Mouse (Mus musculus): ENCODE results near the gene Anapc2.

Gene Anapc2

GRCm38 (mm10) chr2:25297093-25297492, 24.8 kb downstream of the Anapc2 start:
- intact Hi-C loops (cut with DNase I): no loop called here

GRCm38 (mm10) chr2:25298046-25298445, 25.8 kb downstream of the Anapc2 start:
- intact Hi-C loops (cut with DNase I): no loop called here

GRCm38 (mm10) chr2:25303452-25303851, 31.2 kb downstream of the Anapc2 start:
- intact Hi-C loops (cut with DNase I): no loop called here

GRCm38 (mm10) chr2:25303931-25304656, 31.8 kb downstream of the Anapc2 start:
- intact Hi-C loops (cut with DNase I): no loop called here

- intact Hi-C loops (cut with DNase I): no loop called here
Measured at GRCm38 (mm10) chr2:25304657-25305541, 32.6 kb downstream of the Anapc2 start.

GRCm38 (mm10) chr2:25305587-25306359, 33.5 kb downstream of the Anapc2 start:
- intact Hi-C loops (cut with DNase I): no loop called here

GRCm38 (mm10) chr2:25310180-25310579, 37.9 kb downstream of the Anapc2 start:
- intact Hi-C loops (cut with DNase I): loop anchor here (10.0 kb wide), 1 partner anchor 215 kb away; the partner anchor contains the start of gene Noxa1

- intact Hi-C loops (cut with DNase I): loop anchor here (10.0 kb wide), 1 partner anchor 216 kb away; the partner anchor contains the start of gene Noxa1
Measured at GRCm38 (mm10) chr2:25310969-25311368, 38.7 kb downstream of the Anapc2 start.

GRCm38 (mm10) chr2:25311491-25311891, 39.2 kb downstream of the Anapc2 start:
- intact Hi-C loops (cut with DNase I): loop anchor here (10.0 kb wide), 1 partner anchor 217 kb away; the partner anchor contains the start of gene Noxa1

- intact Hi-C loops (cut with DNase I): loop anchor here (10.0 kb wide), 1 partner anchor 224 kb away; the partner anchor contains the start of gene Noxa1
Measured at GRCm38 (mm10) chr2:25318119-25318966, 46.1 kb downstream of the Anapc2 start.

GRCm38 (mm10) chr2:25318971-25319773, 46.9 kb downstream of the Anapc2 start, which contains the start of gene Grin1:
Gene Grin1, minus strand, starts transcription at chr2:25319187.
- intact Hi-C loops (cut with DNase I): loop anchor here (10.0 kb wide), 1 partner anchor 224 kb away; the partner anchor contains the start of gene Noxa1

- intact Hi-C loops (cut with DNase I): no loop called here
Measured at GRCm38 (mm10) chr2:25320084-25320483, 47.8 kb downstream of the Anapc2 start.

- intact Hi-C loops (cut with DNase I): loop anchor here (5.0 kb wide), 1 partner anchor 34 kb away; no protein-coding TSS in a partner anchor
Measured at GRCm38 (mm10) chr2:25326036-25326435, 53.8 kb downstream of the Anapc2 start.

GRCm38 (mm10) chr2:25328440-25328839, 56.2 kb downstream of the Anapc2 start:
- intact Hi-C loops (cut with DNase I): loop anchor here (5.0 kb wide), 1 partner anchor 36 kb away; no protein-coding TSS in a partner anchor

- intact Hi-C loops (cut with DNase I): loop anchor here (5.0 to 10.0 kb wide), 2 partner anchors 59 to 137 kb away; partner anchors contain the start of genes Anapc2, Ssna1 and Tor4a
Measured at GRCm38 (mm10) chr2:25331470-25331869, 59.2 kb downstream of the Anapc2 start.

GRCm38 (mm10) chr2:25332286-25333160, 60.2 kb downstream of the Anapc2 start, which contains the start of gene Man1b1:
Gene Man1b1, plus strand, starts transcription at chr2:25332338.
- intact Hi-C loops (cut with DNase I): loop anchor here (5.0 to 10.0 kb wide), 2 partner anchors 60 to 138 kb away; partner anchors contain the start of genes Anapc2, Ssna1 and Tor4a

GRCm38 (mm10) chr2:25333569-25333968, 61.3 kb downstream of the Anapc2 start:
- intact Hi-C loops (cut with DNase I): loop anchor here (5.0 to 10.0 kb wide), 2 partner anchors 61 to 139 kb away; partner anchors contain the start of genes Anapc2, Ssna1 and Tor4a

Data from adrenal gland (tissue).